ENCODE assay signal across 17 mouse cellular contexts in the genomic region with DNA sequence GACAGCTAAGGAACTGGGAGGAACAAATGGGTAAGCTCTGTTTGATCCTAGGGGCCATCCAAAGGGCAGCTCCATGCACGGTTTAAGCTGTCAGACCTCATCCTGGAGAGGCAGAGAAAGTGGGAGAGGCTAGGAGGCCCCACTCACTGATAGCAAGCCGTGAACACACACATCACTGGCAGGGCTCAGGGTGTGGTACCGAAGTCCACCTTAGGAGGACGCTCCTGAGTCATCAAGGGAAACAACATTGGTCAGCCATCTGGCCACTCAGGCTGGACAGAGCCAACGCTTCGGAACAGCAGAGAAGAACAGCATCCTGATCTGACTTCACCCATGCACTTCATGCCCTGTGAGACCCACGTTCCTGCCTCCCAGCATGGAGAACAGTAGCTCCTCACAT. TPM values are rescaled to one million over a fixed set of nuclear protein-coding genes. Genes with fewer than 3 reads are reported as not detected.
A peak's percentile ranks its signal among the peaks of the same experiment; 100 is the strongest.
DNase-seq lines count a peak whose midpoint lies in the region; ATAC-seq and TF ChIP-seq lines count a peak whose summit lies in the region.
"Had no signal": no experiment of that assay in that cellular context is flagged by ENCODE, and none has a peak within 500 bp of the region (broad histone marks: within the 10 kb centered on the region; RNA-seq: fewer than 3 reads in every experiment).

No protein-coding gene starts in this region.

- no peak for ATAC-seq in forebrain, postnatal 0 days
- no peak for ATAC-seq in forebrain, embryonic 16.5 days
- ATAC-seq: forebrain, embryonic 15.5 days; inflammation-experienced regulatory T-cells, adult 6 months had no signal

- no peaks in the 10 kb centered on the region for H3K4me1 ChIP-seq in forebrain, postnatal 0 days (ENCODE audit: insufficient read depth)
- no peaks in the 10 kb centered on the region for H3K4me1 ChIP-seq in forebrain, embryonic 16.5 days (replicated peaks; ENCODE audit: control insufficient read depth, insufficient read depth, low read length)
- no peaks in the 10 kb centered on the region; the same call in 1 of the 2 replicates for H3K4me1 ChIP-seq in testis, adult 2 months (ENCODE audit: control insufficient read depth, insufficient read depth, low read length)
- H3K4me1 ChIP-seq: forebrain, embryonic 15.5 days; hindbrain, embryonic 15.5 days had no signal

- H3K9me3 ChIP-seq in forebrain, postnatal 0 days (ENCODE audit: low read length): no peaks in the 10 kb centered on the region
- H3K9me3 ChIP-seq in forebrain, embryonic 16.5 days (ENCODE audit: control insufficient read depth, low read length): no peaks in the 10 kb centered on the region
- H3K9me3 ChIP-seq: embryonic facial prominence, embryonic 12.5 days; forebrain, embryonic 15.5 days; heart, embryonic 12.5 days; hindbrain, embryonic 10.5 days; hindbrain, embryonic 15.5 days had no signal

- 88% methylated on average over 7 of the region's 7 CpGs for WGBS in forebrain, postnatal 0 days
- 92% methylated on average over 7 of the region's 7 CpGs for WGBS in forebrain, embryonic 16.5 days

- TF ChIP-seq CTCF in forebrain, postnatal 0 days (IDR thresholded peaks at IDR 0.05; ENCODE audit: low read depth): peak; percentile 38
- peak; percentile 13; the same call in 1 of the 2 replicates for TF ChIP-seq CTCF in left cerebral cortex, adult 2 months (IDR thresholded peaks at IDR 0.05)
- TF ChIP-seq CTCF in testis, adult 2 months (IDR thresholded peaks at IDR 0.05; ENCODE audit: control insufficient read depth, insufficient read depth, insufficient replicate concordance, low read depth, low read length): 0 out of 2 replicates have a peak, but pooled peaks have one; percentile 1

- no peak overlapping the region for H3K4me2 ChIP-seq in forebrain, postnatal 0 days (ENCODE audit: low read depth)
- no peak overlapping the region for H3K4me2 ChIP-seq in forebrain, embryonic 16.5 days (ENCODE audit: low read length)
- H3K4me2 ChIP-seq: embryonic facial prominence, embryonic 12.5 days; forebrain, embryonic 15.5 days; heart, embryonic 12.5 days; hindbrain, embryonic 15.5 days had no signal

- TF ChIP-seq POLR2A in testis, adult 2 months (IDR thresholded peaks at IDR 0.05; ENCODE audit: control insufficient read depth, low read depth, low read length): no peak

- no peak overlapping the region for H3K9ac ChIP-seq in forebrain, postnatal 0 days
- H3K9ac ChIP-seq in forebrain, embryonic 16.5 days (replicated peaks; ENCODE audit: low read depth, low read length): no peak overlapping the region
- H3K9ac ChIP-seq: embryonic facial prominence, embryonic 12.5 days; forebrain, embryonic 15.5 days; heart, embryonic 12.5 days; hindbrain, embryonic 15.5 days had no signal

- H3K4me3 ChIP-seq in forebrain, postnatal 0 days (ENCODE audit: low read depth, low read length): no peak overlapping the region
- no peak overlapping the region for H3K4me3 ChIP-seq in forebrain, embryonic 16.5 days (replicated peaks; ENCODE audit: low read length)
- H3K4me3 ChIP-seq in left cerebral cortex, adult 2 months: no peak overlapping the region
- H3K4me3 ChIP-seq in testis, adult 2 months (ENCODE audit: control insufficient read depth, low read depth, low read length): no peak overlapping the region
- H3K4me3 ChIP-seq: embryonic facial prominence, embryonic 12.5 days; forebrain, embryonic 15.5 days; heart, adult 2 months; heart, embryonic 12.5 days; hindbrain, embryonic 10.5 days; hindbrain, embryonic 15.5 days had no signal

- no peaks in the 10 kb centered on the region for H3K27me3 ChIP-seq in forebrain, postnatal 0 days (ENCODE audit: insufficient read depth, low read length)
- no peaks in the 10 kb centered on the region for H3K27me3 ChIP-seq in forebrain, embryonic 16.5 days (replicated peaks; ENCODE audit: control insufficient read depth, insufficient read depth, low read length)
- H3K27me3 ChIP-seq in testis, adult 2 months (ENCODE audit: control insufficient read depth, insufficient read depth, low read length): no peaks in the 10 kb centered on the region
- H3K27me3 ChIP-seq: embryonic facial prominence, embryonic 12.5 days; forebrain, embryonic 15.5 days; heart, embryonic 12.5 days; hindbrain, embryonic 15.5 days had no signal

- H3K36me3 ChIP-seq in forebrain, postnatal 0 days (ENCODE audit: insufficient read depth): peaks cover 53% of the 10 kb centered on the region; the same call in 1 of the 2 replicates
- H3K36me3 ChIP-seq in forebrain, embryonic 16.5 days (ENCODE audit: control insufficient read depth, insufficient read depth): peaks cover 2% of the 10 kb centered on the region; the same call in 1 of the 2 replicates
- no peaks in the 10 kb centered on the region for H3K36me3 ChIP-seq in testis, adult 2 months (ENCODE audit: control insufficient read depth, insufficient read depth, low read length)
- H3K36me3 ChIP-seq: embryonic facial prominence, embryonic 12.5 days; forebrain, embryonic 15.5 days; heart, embryonic 12.5 days; hindbrain, embryonic 10.5 days had no signal

- no peak for DNase-seq in forebrain, postnatal 0 days
- no peak for DNase-seq in left cerebral cortex, adult 2 months (ENCODE audit: extremely low spot score in 1 of 2, low spot score in 2 of 2)
- no peak for DNase-seq in left cerebral cortex, postnatal 25 days (ENCODE audit: low spot score in 2 of 2)
- no peak for DNase-seq in testis, postnatal 14 days (ENCODE audit: low spot score)
- DNase-seq in adrenal gland, postnatal 25 days: no peak
- DNase-seq: adrenal gland, adult 2 months; adrenal gland, postnatal 36 days; gastrocnemius, postnatal 14 days; heart, adult 2 months had no signal

- H3K27ac ChIP-seq in forebrain, postnatal 0 days (ENCODE audit: low read depth, low read length): no peak overlapping the region
- no peak overlapping the region for H3K27ac ChIP-seq in forebrain, embryonic 16.5 days (ENCODE audit: low read length)
- H3K27ac ChIP-seq in left cerebral cortex, adult 2 months: no peak overlapping the region
- H3K27ac ChIP-seq in testis, adult 2 months (ENCODE audit: control insufficient read depth, insufficient read depth, low read depth, low read length): no peak overlapping the region
- H3K27ac ChIP-seq: embryonic facial prominence, embryonic 12.5 days; forebrain, embryonic 15.5 days; heart, adult 2 months; hindbrain, embryonic 10.5 days; hindbrain, embryonic 15.5 days had no signal

- intact Hi-C loops in left cerebral cortex, adult 2 months (cut with DNase I): no loop called here
- intact Hi-C loops in left cerebral cortex, postnatal 25 days (cut with DNase I): no loop called here

RNA-seq across cellular contexts. Expression of a gene that starts 23.6 kb away (rescaled TPM):
- total RNA-seq in forebrain, postnatal 0 days (2014; rRNA removed): 181 and 195 TPM in 2 replicates
- polyA plus RNA-seq in forebrain, postnatal 0 days (2015; fragmentation: Nextera tagmentation; extraction: Ambion mirVana): 101 and 102 TPM in 2 replicates
- polyA plus RNA-seq in forebrain, embryonic 16.5 days (2015; fragmentation: Nextera tagmentation; extraction: Ambion mirVana): 93.4 and 111 TPM in 2 replicates
- total RNA-seq in left cerebral cortex, adult 2 months (2021): 10 to 100 TPM; 75.8 to 79.8 TPM
- total RNA-seq in left cerebral cortex, postnatal 25 days (2021): 10 to 100 TPM; 82.9 to 87.6 TPM
- 31.7 and 33.7 TPM in 2 replicates for polyA plus RNA-seq in testis, adult 2 months (2012; rRNA removed)
- 75.5 and 86.3 TPM in 2 replicates for total RNA-seq in adrenal gland, postnatal 25 days (2021)

RNA-seq across cellular contexts. Expression of a gene that starts 29.2 kb away (rescaled TPM):
- total RNA-seq in forebrain, postnatal 0 days (2014; rRNA removed): 8.6 and 12.9 TPM in 2 replicates
- polyA plus RNA-seq in forebrain, postnatal 0 days (2015; fragmentation: Nextera tagmentation; extraction: Ambion mirVana): 7.1 and 7.2 TPM in 2 replicates
- 5.5 and 8.2 TPM in 2 replicates for polyA plus RNA-seq in forebrain, embryonic 16.5 days (2015; fragmentation: Nextera tagmentation; extraction: Ambion mirVana)
- 1 to 10 TPM; 1.7 to 2.4 TPM for total RNA-seq in left cerebral cortex, adult 2 months (2021)
- total RNA-seq in left cerebral cortex, postnatal 25 days (2021): 1 to 10 TPM in 1 of 2 experiments, under 1 TPM in 1; 0.83 to 1.2 TPM
- polyA plus RNA-seq in testis, adult 2 months (2012; rRNA removed): 5.0 and 6.6 TPM in 2 replicates
- total RNA-seq in adrenal gland, postnatal 25 days (2021): 3.1 and 4.0 TPM in 2 replicates
- polyA plus RNA-seq: inflammation-experienced regulatory T-cells, adult 6 months had no signal
